Mouse (Mus musculus): Measurements from ENCODE around the gene Olfr791. TPM values are rescaled to one million over a fixed set of nuclear protein-coding genes. Genes with fewer than 3 reads are reported as not detected.

Olfr791 gene
- not detected for total RNA-seq (2023)

DNA sequence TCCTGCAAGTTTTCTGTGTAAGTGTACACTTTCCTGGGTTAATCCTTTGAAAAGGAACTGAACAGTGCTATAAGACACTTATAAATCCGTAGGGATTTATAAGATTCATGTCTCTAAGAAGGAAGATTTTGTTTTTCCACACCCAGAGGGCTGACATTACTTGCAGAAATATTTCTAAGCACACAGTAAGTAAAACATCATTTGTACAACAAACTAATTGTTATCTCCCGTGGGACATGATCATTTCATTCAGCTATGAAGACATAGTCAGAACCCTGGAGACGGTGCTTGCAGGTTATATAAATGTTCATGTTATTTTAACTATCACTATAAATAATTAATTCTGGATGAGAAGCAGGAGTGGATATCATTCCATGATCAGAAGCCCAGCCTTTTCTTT is at the start of gene Olfr791:
Gene Olfr791, plus strand, starts transcription at position 301 of the 400 bp plus-strand sequence.

DNA sequence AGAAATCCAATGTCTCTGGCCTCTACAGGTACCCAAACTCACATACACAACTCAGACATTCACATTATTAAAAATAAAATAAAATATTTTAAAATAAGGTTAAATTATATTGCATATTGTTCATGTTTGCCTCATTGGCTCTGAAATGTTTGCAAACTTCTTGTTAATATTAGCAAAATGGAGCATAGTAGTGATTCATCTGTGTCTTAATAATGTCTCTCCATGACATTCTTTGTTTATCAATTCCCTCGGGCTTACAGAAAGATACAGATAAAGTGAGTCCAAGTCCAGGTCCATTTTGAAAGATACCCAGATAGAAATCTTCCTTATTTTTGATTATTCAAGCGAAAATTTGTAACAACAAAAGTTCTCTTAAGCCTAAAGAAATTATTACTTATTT is 37.1 kb upstream of the Olfr791 start, which contains the start of gene Olfr789:
Gene Olfr789, plus strand, starts transcription at position 301 of the 400 bp plus-strand sequence.

DNA sequence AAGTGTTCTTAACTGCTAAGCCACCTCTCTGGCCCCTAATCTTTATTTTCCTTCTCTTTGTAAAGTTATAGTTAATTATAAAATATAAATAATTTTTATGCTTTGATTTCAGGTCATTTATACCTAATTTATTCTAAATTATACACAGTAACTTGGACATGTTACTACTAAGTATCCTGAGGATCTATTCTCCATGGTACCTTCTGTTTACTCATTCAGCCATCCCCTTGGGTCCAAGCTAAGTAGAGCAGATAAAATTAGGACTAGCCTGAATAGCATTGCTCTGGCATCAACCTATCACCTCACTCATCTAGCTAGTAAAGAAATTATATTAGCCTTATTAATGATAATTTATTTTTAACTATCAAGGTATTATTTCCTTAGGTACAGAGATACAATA is 23.4 kb upstream of the Olfr791 start, which contains the start of gene Olfr790:
Gene Olfr790, plus strand, starts transcription at position 301 of the 400 bp plus-strand sequence.

DNA sequence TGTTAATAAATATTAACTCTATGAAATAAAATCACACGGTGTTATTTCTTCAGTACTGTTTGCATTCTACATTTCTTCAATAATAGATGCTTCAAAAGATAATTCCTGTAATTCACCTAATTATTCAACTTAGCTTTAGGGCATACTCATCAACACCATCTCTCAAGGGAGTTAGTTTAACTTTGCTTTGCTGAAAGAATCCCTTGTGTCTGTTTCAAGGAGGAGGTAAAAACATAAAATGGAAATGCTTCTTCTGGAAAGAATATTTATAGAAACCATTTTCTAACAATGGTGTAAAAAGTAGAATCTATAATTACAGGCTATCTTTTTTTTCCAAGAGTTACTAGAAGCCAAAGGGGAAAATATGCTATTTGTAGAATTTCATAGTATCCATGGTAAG is 17.3 kb downstream of the Olfr791 start, which contains the start of gene Olfr792:
Gene Olfr792, plus strand, starts transcription at position 301 of the 400 bp plus-strand sequence.

DNA sequence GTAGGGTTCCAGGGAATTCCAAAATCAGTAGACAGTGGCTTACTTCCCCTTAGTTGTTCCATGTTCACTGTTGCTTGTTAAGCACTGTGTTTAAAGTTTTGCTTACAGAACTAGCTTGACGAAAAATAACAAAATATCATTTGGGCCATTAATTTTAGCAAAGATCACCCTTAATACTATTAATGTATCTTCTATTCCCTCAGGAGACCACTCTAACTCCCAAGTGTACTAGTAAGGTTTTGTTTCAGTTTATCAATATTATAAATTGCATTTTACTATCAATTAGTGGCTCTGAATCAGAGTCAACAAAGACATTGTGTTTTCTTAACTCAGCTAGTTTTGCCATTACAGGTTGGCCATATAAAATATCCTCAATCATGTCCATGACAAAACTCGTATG is 45.8 kb downstream of the Olfr791 start, which contains the start of gene Olfr794:
Gene Olfr794, plus strand, starts transcription at position 301 of the 400 bp plus-strand sequence.

Other genes starting within 250 kb of the Olfr791 start
- not detected for gene Olfr780, start 203.7 kb upstream of the Olfr791 start, total RNA-seq (2023)
- not detected for gene Olfr781, start 192.9 kb upstream of the Olfr791 start, total RNA-seq (2023)
- gene Olfr782, start 172.9 kb upstream of the Olfr791 start, total RNA-seq (2023): not detected
- not detected for gene Olfr784, start 137.7 kb upstream of the Olfr791 start, total RNA-seq (2023)
- not detected for gene Olfr785, start 116.4 kb upstream of the Olfr791 start, total RNA-seq (2023)
- not detected for gene Olfr786, start 94.5 kb upstream of the Olfr791 start, total RNA-seq (2023)
- not detected for gene Olfr787, start 59.9 kb upstream of the Olfr791 start, total RNA-seq (2023)
- gene Olfr788, start 50.8 kb upstream of the Olfr791 start, total RNA-seq (2023): not detected
- gene Olfr789, start 37.0 kb upstream of the Olfr791 start, total RNA-seq (2023): not detected
- not detected for gene Olfr790, start 23.3 kb upstream of the Olfr791 start, total RNA-seq (2023)
- gene Olfr792, start 17.4 kb downstream of the Olfr791 start, total RNA-seq (2023): not detected
- gene Olfr794, start 45.9 kb downstream of the Olfr791 start, total RNA-seq (2023): not detected
- gene Olfr796, start 90.8 kb downstream of the Olfr791 start, total RNA-seq (2023): not detected
- gene Olfr798, start 106.1 kb downstream of the Olfr791 start, total RNA-seq (2023): not detected
- not detected for gene Olfr799, start 115.7 kb downstream of the Olfr791 start, total RNA-seq (2023)
- not detected for gene Olfr800, start 135.9 kb downstream of the Olfr791 start, total RNA-seq (2023)
- not detected for gene Olfr801, start 152.1 kb downstream of the Olfr791 start, total RNA-seq (2023)
- gene Olfr802, start 166.4 kb downstream of the Olfr791 start, total RNA-seq (2023): not detected
- not detected for gene Olfr803, start 172.5 kb downstream of the Olfr791 start, total RNA-seq (2023)
- gene Olfr804, start 181.4 kb downstream of the Olfr791 start, total RNA-seq (2023): not detected
- gene Olfr805, start 207.6 kb downstream of the Olfr791 start, total RNA-seq (2023): not detected
- gene Olfr806, start 220.1 kb downstream of the Olfr791 start, total RNA-seq (2023): not detected
- gene Olfr807, start 236.0 kb downstream of the Olfr791 start, total RNA-seq (2023): not detected
- not detected for gene Olfr808, start 243.7 kb downstream of the Olfr791 start, total RNA-seq (2023)